8 mouse cellular contexts compared by ENCODE assay signal in the genomic region with DNA sequence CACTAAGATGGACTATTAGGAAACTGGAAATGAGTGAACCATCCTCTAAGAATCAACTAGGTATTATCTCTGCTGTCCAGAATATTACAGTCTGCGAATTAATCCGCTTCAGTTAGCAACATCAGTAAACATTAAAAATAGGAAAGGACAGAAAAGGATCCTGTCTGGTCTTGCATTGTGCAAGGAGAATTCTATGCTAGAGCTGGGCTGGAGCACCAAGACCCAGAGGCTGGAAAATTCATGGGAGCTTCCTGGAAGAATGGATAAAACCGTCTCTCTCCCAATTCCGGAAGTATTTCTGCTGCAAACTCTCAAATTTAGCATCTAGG. TPM values are rescaled to one million over a fixed set of nuclear protein-coding genes. Genes with fewer than 3 reads are reported as not detected.
DNase-seq lines count a peak whose midpoint lies in the region; ATAC-seq and TF ChIP-seq lines count a peak whose summit lies in the region.

No protein-coding gene starts in this region.

- H3K9me3 ChIP-seq in lung, embryonic 14.5 days (ENCODE audit: low read depth, low read length): no peaks in the 10 kb centered on the region
- no peaks in the 10 kb centered on the region; the same call in 1 of the 2 replicates for H3K9me3 ChIP-seq in forebrain, embryonic 11.5 days (ENCODE audit: control insufficient read depth, low read length)
- no peaks in the 10 kb centered on the region for H3K9me3 ChIP-seq in limb, embryonic 13.5 days

- peak overlapping the region; percentile 66 for H3K4me2 ChIP-seq in lung, embryonic 14.5 days
- peak overlapping the region; percentile 61 for H3K4me2 ChIP-seq in forebrain, embryonic 11.5 days (ENCODE audit: low read depth, low read length, severe bottlenecking)
- peak overlapping the region; percentile 64 for H3K4me2 ChIP-seq in limb, embryonic 13.5 days (replicated peaks)

- ATAC-seq in lung, embryonic 14.5 days (ENCODE audit: insufficient read depth): no peak
- ATAC-seq in forebrain, embryonic 11.5 days (replicated peaks; ENCODE audit: low FRiP score): peak; percentile 11
- no peak for ATAC-seq in limb, embryonic 13.5 days (ENCODE audit: low FRiP score, low read depth)

- no peaks in the 10 kb centered on the region for H3K36me3 ChIP-seq in lung, embryonic 14.5 days (ENCODE audit: insufficient read depth)
- H3K36me3 ChIP-seq in forebrain, embryonic 11.5 days (ENCODE audit: control insufficient read depth, insufficient read depth, low read length): no peaks in the 10 kb centered on the region
- no peaks in the 10 kb centered on the region for H3K36me3 ChIP-seq in limb, embryonic 13.5 days
- H3K36me3 ChIP-seq in small intestine, adult 2 months (ENCODE audit: control insufficient read depth, insufficient read depth, low read length): no peaks in the 10 kb centered on the region

- TF ChIP-seq POLR2A in small intestine, adult 2 months (IDR thresholded peaks at IDR 0.05; ENCODE audit: low read depth, low read length): no peak

- H3K4me3 ChIP-seq in lung, embryonic 14.5 days (ENCODE audit: low read depth, low read length): peak overlapping the region; percentile 45
- H3K4me3 ChIP-seq in forebrain, embryonic 11.5 days (ENCODE audit: low read depth, low read length): peak overlapping the region; percentile 43
- peak overlapping the region; percentile 51 for H3K4me3 ChIP-seq in limb, embryonic 13.5 days
- H3K4me3 ChIP-seq in small intestine, adult 2 months (ENCODE audit: low read depth, low read length): peak overlapping the region; percentile 63; the same call in 1 of the 2 replicates

- H3K4me1 ChIP-seq in lung, embryonic 14.5 days (ENCODE audit: insufficient read depth): peaks cover 10% of the 10 kb centered on the region; the same call in 1 of the 2 replicates
- H3K4me1 ChIP-seq in forebrain, embryonic 11.5 days (replicated peaks; ENCODE audit: control insufficient read depth, insufficient read depth, low read length): no peaks in the 10 kb centered on the region; the same call in 1 of the 2 replicates
- H3K4me1 ChIP-seq in limb, embryonic 13.5 days: peaks cover 20% of the 10 kb centered on the region
- H3K4me1 ChIP-seq in small intestine, adult 2 months (ENCODE audit: control insufficient read depth, insufficient read depth, insufficient read length, low read length): peaks cover 15% of the 10 kb centered on the region; the same call in 1 of the 2 replicates

- H3K9ac ChIP-seq in lung, embryonic 14.5 days: no peak overlapping the region
- H3K9ac ChIP-seq in forebrain, embryonic 11.5 days (ENCODE audit: low read length): peak overlapping the region; percentile 51
- no peak overlapping the region; the same call in 1 of the 2 replicates for H3K9ac ChIP-seq in limb, embryonic 13.5 days

- 32% methylated on average over 4 of the region's 4 CpGs for WGBS in lung, embryonic 14.5 days
- WGBS in forebrain, embryonic 11.5 days: 30% methylated on average over 4 of the region's 4 CpGs
- WGBS in limb, embryonic 13.5 days: 33% methylated on average over 4 of the region's 4 CpGs
- 27% methylated on average over 4 of the region's 4 CpGs for WGBS in small intestine, adult 2 months

- TF ChIP-seq CTCF in lung, embryonic 14.5 days (IDR thresholded peaks at IDR 0.05; ENCODE audit: low read depth): no peak
- TF ChIP-seq CTCF in small intestine, adult 2 months (IDR thresholded peaks at IDR 0.05; ENCODE audit: extremely low read depth, insufficient read length, insufficient replicate concordance, low read depth, low read length): no peak

- DNase-seq in lung, embryonic 14.5 days: no peak
- DNase-seq in lung, postnatal 10 days: no peak
- no peak for DNase-seq in forebrain, embryonic 11.5 days (ENCODE audit: low spot score)
- no peak for DNase-seq in thymus, postnatal 25 days
- no peak for DNase-seq in lung, postnatal 36 days
- DNase-seq in left cerebral cortex, adult 8-10 months (ENCODE audit: low spot score in 2 of 2): no peak

- peak overlapping the region; percentile 82 for H3K27ac ChIP-seq in lung, embryonic 14.5 days (ENCODE audit: low read depth)
- H3K27ac ChIP-seq in forebrain, embryonic 11.5 days (ENCODE audit: low read depth, low read length): no peak overlapping the region
- H3K27ac ChIP-seq in limb, embryonic 13.5 days: no peak overlapping the region
- peak overlapping the region; percentile 17; the same call in 1 of the 2 replicates for H3K27ac ChIP-seq in small intestine, adult 2 months (ENCODE audit: insufficient read depth, low read depth, low read length)

- no peaks in the 10 kb centered on the region for H3K27me3 ChIP-seq in lung, embryonic 14.5 days (ENCODE audit: insufficient read depth, low read length)
- no peaks in the 10 kb centered on the region for H3K27me3 ChIP-seq in forebrain, embryonic 11.5 days (ENCODE audit: control insufficient read depth, insufficient read depth, low read length)
- no peaks in the 10 kb centered on the region for H3K27me3 ChIP-seq in limb, embryonic 13.5 days
- no peaks in the 10 kb centered on the region for H3K27me3 ChIP-seq in small intestine, adult 2 months (ENCODE audit: control insufficient read depth, insufficient read depth, low read length)

RNA-seq across cellular contexts. Expression of a gene that starts 0.3 kb away (rescaled TPM):
- polyA plus RNA-seq in lung, embryonic 14.5 days (2014; fragmentation: Nextera tagmentation; extraction: Ambion mirVana): 15.5 and 15.9 TPM in 2 replicates
- 4.9 and 6.4 TPM in 2 replicates for polyA plus RNA-seq in forebrain, embryonic 11.5 days (2014; fragmentation: Nextera tagmentation; extraction: Ambion mirVana)
- polyA plus RNA-seq in limb, embryonic 13.5 days (2015; fragmentation: Nextera tagmentation; extraction: Ambion mirVana): 10.9 and 11.2 TPM in 2 replicates
- polyA plus RNA-seq in small intestine, adult 2 months (2012; rRNA removed): 0.08 and 0.25 TPM in 2 replicates
- total RNA-seq in left cerebral cortex, adult 8-10 months (2022): 1 to 10 TPM; 7.1 to 9.4 (median 7.2) TPM

RNA-seq across cellular contexts. Expression of a gene that starts 22.9 kb away (rescaled TPM):
- 44.8 and 45.6 TPM in 2 replicates for polyA plus RNA-seq in lung, embryonic 14.5 days (2014; fragmentation: Nextera tagmentation; extraction: Ambion mirVana)
- polyA plus RNA-seq in forebrain, embryonic 11.5 days (2014; fragmentation: Nextera tagmentation; extraction: Ambion mirVana): 20.9 and 21.5 TPM in 2 replicates
- polyA plus RNA-seq in limb, embryonic 13.5 days (2015; fragmentation: Nextera tagmentation; extraction: Ambion mirVana): 42.0 and 46.0 TPM in 2 replicates
- polyA plus RNA-seq in small intestine, adult 2 months (2012; rRNA removed): 17.9 and 21.7 TPM in 2 replicates
- total RNA-seq in left cerebral cortex, adult 8-10 months (2022): 10 to 100 TPM; 15.7 to 21.3 (median 17.4) TPM

RNA-seq across cellular contexts. Expression of a gene that starts 33.2 kb away (rescaled TPM):
- 0.26 and 0.65 TPM in 2 replicates for polyA plus RNA-seq in lung, embryonic 14.5 days (2014; fragmentation: Nextera tagmentation; extraction: Ambion mirVana)
- 0.25 and 0.52 TPM in 2 replicates for polyA plus RNA-seq in forebrain, embryonic 11.5 days (2014; fragmentation: Nextera tagmentation; extraction: Ambion mirVana)
- 1.7 and 3.6 TPM in 2 replicates for polyA plus RNA-seq in limb, embryonic 13.5 days (2015; fragmentation: Nextera tagmentation; extraction: Ambion mirVana)
- 0.38 and 2.7 TPM in 2 replicates for polyA plus RNA-seq in small intestine, adult 2 months (2012; rRNA removed)
- 10 to 100 TPM in 2 of 4 experiments, 1 to 10 TPM in 2; 6.7 to 15.3 (median 10.6) TPM for total RNA-seq in left cerebral cortex, adult 8-10 months (2022)

RNA-seq across cellular contexts. Expression of a gene that starts 51.6 kb away (rescaled TPM):
- 0.18 and 0.49 TPM in 2 replicates for polyA plus RNA-seq in lung, embryonic 14.5 days (2014; fragmentation: Nextera tagmentation; extraction: Ambion mirVana)
- polyA plus RNA-seq in forebrain, embryonic 11.5 days (2014; fragmentation: Nextera tagmentation; extraction: Ambion mirVana): 0.08 TPM in 1 of 2 replicates, not detected in the other
- 0.59 and 0.64 TPM in 2 replicates for polyA plus RNA-seq in limb, embryonic 13.5 days (2015; fragmentation: Nextera tagmentation; extraction: Ambion mirVana)
- polyA plus RNA-seq in small intestine, adult 2 months (2012; rRNA removed): 6.3 and 8.4 TPM in 2 replicates
- 1 to 10 TPM; 1.7 to 2.4 (median 2.1) TPM for total RNA-seq in left cerebral cortex, adult 8-10 months (2022)

RNA-seq across cellular contexts. Expression of a gene that starts 57.6 kb away (rescaled TPM):
- polyA plus RNA-seq in lung, embryonic 14.5 days (2014; fragmentation: Nextera tagmentation; extraction: Ambion mirVana): not detected in 2 replicates
- polyA plus RNA-seq in forebrain, embryonic 11.5 days (2014; fragmentation: Nextera tagmentation; extraction: Ambion mirVana): 0.21 TPM in 1 of 2 replicates, not detected in the other
- 0.70 and 0.78 TPM in 2 replicates for polyA plus RNA-seq in limb, embryonic 13.5 days (2015; fragmentation: Nextera tagmentation; extraction: Ambion mirVana)
- polyA plus RNA-seq in small intestine, adult 2 months (2012; rRNA removed): 0.20 and 0.90 TPM in 2 replicates
- total RNA-seq in left cerebral cortex, adult 8-10 months (2022): 1 to 10 TPM; 3.5 to 6.3 (median 4.4) TPM

Comparison
In these comparisons a context has a peak if more than half of its experiments do, and no peak if none do; other contexts are left out.
1. H3K27ac ChIP-seq: peak in lung, embryonic 14.5 days (single experiment) and small intestine, adult 2 months (single experiment); none in forebrain, embryonic 11.5 days (single experiment) and limb, embryonic 13.5 days (single experiment).
2. Peak in every context shown above with its lines, with median percentiles within 50 percentile points of each other: H3K4me2 ChIP-seq and H3K4me3 ChIP-seq.